Mouse (Mus musculus): ENCODE results near the gene Foxf2. TPM values are rescaled to one million over a fixed set of nuclear protein-coding genes. Genes with fewer than 3 reads are reported as not detected.

Gene Foxf2
- polyA plus RNA-seq, 1 experiment from 2014 or later: 3.8 TPM

DNA sequence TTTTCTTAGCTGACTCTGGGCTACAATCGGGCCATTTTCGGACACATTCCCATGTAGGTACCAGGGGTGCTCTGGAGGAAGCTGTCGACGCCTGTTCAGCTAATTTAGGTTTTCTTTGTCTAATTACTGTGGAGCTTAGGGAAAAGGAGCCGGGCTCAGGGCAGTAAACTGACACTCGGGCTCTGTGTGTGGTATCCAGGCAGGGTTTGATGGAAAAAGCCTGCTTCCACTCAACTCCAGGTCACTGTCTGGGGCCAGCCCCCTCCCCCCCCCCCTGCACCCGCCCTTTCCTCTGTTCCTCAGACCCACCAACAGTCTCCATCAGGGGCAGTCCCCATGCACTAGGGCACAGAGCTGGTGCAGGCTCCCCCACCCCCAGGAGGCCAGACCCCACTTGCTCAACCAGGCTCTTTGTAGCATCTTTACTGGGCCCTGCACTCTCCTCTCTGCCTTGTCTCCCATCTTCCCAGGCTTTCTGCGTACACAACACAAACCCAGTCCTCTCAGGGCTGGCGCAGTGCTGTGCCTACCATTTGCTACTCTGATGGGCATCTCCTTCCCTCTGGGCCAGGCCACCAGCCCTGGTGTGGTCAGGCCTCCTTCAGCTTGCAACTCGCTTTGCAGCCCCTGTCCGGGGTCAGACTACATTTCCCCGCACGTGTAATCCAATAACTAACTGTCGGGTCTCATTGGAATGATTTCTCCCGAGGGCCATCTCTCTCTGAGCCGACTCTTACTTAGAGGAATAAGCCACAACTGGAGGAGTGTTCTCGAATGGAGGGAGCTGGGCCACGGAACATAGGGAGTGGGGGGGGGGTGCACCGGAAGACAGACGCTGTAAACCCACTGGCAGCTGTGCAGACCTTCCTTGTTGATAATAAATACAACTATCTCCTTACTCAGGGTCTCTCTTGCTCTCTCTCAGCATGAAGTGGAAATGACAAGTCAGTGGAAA, 1.4 kb upstream of the Foxf2 start:
- in situ Hi-C loops (cut with MboI; ENCODE audit: low pct_unique_long_range_greater_than_20kb): no loop called here
- CTCF ChIA-PET: interaction anchor here (0.8 to 1.2 kb wide), 2 partner anchors 23 to 416 kb away, joined by 3 to 5 read pairs; no protein-coding TSS in a partner anchor
- no peak for TF ChIP-seq CTCF (IDR thresholded peaks at IDR 0.05)
- peaks cover 6% of the 10 kb centered on the region for H3K27me3 ChIP-seq
- ATAC-seq: no peak
- POLR2A ChIA-PET: no interaction called here
- DNase-seq (ENCODE audit: low read depth, low spot score): no peak

DNA sequence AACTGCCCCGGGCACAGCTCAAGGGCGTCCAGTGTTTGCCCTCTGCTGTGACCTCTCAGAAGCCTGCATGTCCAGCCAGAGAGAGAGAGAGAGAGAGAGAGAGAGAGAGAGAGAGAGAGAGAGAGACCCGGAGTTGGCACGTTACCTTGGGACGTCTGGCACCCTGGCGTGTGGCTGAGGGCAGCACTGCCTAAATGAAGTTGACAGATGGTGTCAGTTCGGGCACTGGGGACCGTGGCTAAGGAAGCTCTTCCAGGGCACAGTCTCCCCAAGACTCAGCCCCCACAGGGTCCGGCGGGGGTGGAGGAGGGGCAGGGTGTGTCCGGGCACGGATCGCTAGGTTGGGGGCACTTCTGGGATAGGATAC, 667 bp upstream of the Foxf2 start:
- ATAC-seq: no peak
- DNase-seq (ENCODE audit: low read depth, low spot score): no peak
- H3K27me3 ChIP-seq: peaks cover 5% of the 10 kb centered on the region
- POLR2A ChIA-PET: no interaction called here
- CTCF ChIA-PET: interaction anchor here (0.8 to 1.3 kb wide), 2 partner anchors 23 to 418 kb away, joined by 3 read pairs; no protein-coding TSS in a partner anchor
- in situ Hi-C loops (cut with MboI; ENCODE audit: low pct_unique_long_range_greater_than_20kb): no loop called here
- TF ChIP-seq CTCF (IDR thresholded peaks at IDR 0.05): no peak

DNA sequence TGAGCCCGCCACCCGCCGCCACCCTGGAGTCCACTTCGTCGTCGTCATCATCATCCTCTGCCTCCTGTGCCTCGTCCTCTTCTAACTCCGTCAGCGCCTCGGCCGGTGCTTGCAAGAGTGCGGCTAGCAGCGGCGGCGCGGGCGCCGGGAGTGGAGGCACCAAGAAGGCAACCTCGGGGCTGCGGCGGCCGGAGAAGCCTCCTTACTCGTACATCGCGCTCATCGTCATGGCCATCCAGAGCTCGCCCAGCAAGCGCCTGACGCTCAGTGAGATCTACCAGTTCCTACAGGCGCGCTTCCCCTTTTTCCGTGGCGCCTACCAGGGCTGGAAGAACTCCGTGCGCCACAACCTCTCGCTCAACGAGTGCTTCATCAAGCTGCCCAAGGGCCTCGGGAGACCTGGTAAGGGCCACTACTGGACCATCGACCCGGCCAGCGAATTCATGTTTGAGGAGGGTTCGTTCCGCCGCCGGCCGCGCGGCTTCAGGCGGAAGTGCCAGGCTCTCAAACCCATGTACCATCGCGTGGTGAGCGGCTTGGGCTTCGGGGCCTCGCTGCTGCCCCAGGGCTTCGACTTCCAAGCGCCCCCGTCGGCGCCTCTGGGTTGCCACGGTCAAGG, 676 bp downstream of the Foxf2 start:
- no peak for DNase-seq (ENCODE audit: low read depth, low spot score)
- peak; percentile 18 for ATAC-seq
- CTCF ChIA-PET: interaction anchor here (1.3 kb wide), 1 partner anchor 419 kb away, joined by 3 read pairs; no protein-coding TSS in a partner anchor
- H3K27me3 ChIP-seq: peaks cover 2% of the 10 kb centered on the region
- no peak for TF ChIP-seq CTCF (IDR thresholded peaks at IDR 0.05)
- in situ Hi-C loops (cut with MboI; ENCODE audit: low pct_unique_long_range_greater_than_20kb): no loop called here
- POLR2A ChIA-PET: interaction anchor here (0.6 kb wide), 1 partner anchor 71 kb away, joined by 8 read pairs; no protein-coding TSS in a partner anchor

DNA sequence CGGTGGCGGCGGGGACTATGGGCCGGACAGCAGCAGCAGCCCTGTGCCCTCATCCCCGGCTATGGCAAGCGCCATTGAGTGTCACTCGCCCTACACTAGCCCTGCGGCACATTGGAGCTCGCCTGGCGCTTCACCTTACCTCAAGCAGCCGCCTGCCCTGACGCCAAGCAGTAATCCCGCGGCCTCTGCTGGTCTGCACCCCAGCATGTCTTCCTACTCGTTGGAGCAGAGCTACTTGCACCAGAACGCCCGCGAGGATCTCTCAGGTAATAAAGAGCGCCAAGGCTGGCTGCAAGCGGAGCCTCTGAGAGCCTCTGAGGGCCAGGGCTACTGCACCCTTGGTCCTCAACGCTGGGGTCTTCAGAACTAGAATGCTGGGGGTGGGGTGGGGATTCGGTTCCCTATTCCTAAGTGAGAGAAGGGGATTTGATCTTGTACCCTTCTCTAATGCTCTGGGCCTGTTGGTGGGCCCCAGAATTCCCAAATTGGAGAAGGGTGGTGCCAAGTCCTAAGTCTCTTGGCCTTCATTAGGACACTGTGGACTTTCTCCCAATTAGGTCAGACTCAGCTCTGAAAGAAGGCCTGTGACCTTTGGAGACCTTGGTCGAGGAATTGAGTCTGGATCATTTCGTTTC, 1.5 kb downstream of the Foxf2 start:
- ChIA-PET POLR2A (interaction anchor here (0.6 kb wide), 1 partner anchor 71 kb away, joined by 8 read pairs; no protein-coding TSS in a partner anchor), CTCF (no interaction called here)
- peaks cover 2% of the 10 kb centered on the region for H3K27me3 ChIP-seq
- TF ChIP-seq CTCF (IDR thresholded peaks at IDR 0.05): no peak
- no peak for ATAC-seq
- DNase-seq (ENCODE audit: low read depth, low spot score): no peak
- in situ Hi-C loops (cut with MboI; ENCODE audit: low pct_unique_long_range_greater_than_20kb): no loop called here

DNA sequence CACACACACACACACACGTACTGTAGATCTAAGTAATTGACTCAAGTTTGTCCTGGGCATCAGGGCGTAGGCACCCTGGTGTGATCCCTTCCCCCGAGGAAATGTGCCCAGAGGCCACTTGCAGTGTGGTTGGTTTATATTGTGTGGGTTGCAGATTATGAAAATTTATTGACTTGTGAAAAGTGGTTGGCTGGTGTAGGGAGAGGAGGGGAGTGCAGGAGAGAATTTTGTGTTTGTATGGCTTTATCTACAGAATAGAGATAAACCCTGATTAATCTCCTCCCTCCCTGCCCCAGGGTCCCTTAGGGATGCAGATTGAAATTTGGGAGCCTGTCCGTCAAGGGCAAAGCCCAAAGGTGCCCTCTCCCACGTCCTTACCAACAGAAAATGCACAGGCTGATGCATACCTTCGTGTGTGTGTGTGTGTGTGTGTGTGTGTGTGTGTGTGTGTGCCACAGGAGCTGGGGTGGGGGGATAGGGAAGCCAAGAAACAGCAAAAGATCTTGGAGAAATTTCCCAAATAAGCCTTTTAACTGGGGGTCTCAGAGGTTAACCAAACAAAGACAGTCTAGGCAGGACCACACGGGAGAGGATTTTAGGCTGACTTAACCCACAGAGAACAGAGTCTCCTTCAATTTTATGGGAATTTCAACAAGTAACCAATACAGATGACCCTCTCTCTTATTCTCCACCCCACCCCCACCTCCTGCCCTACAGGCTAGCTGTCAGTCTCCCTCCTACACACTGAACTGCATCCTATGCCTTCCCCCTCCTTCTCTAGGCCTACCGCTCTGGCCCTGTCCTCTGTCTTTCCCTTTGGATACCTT, 2.5 kb downstream of the Foxf2 start:
- no peak for TF ChIP-seq CTCF (IDR thresholded peaks at IDR 0.05)
- CTCF ChIA-PET: no interaction called here
- ATAC-seq: no peak
- peaks cover 2% of the 10 kb centered on the region for H3K27me3 ChIP-seq
- POLR2A ChIA-PET: interaction anchor here (0.6 kb wide), 1 partner anchor 643 kb away, joined by 4 read pairs; no protein-coding TSS in a partner anchor
- DNase-seq (ENCODE audit: low read depth, low spot score): no peak
- in situ Hi-C loops (cut with MboI; ENCODE audit: low pct_unique_long_range_greater_than_20kb): no loop called here

DNA sequence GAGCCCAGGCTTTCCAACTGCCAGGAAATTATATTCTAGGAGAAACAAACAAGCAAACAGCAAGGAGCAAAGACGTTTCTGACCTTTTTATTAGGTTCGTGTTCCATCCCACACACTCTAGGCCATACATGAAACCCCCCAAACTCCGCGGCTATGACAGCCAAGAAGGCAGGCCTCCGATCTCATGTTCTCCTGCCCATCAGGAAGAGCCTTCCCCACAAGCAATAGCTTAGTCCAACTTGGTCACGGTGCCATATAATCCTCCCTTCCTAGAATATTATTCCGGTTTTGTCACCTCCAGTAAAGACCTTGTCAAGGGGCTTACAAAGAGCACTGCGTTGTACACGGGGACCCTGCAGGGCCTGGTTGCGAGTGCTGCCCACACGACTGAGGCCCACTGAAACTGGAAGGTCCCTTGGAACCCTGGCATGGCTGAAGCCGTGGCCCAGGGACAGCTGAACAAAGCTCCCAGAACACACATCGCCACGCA, 3.1 kb downstream of the Foxf2 start:
- TF ChIP-seq CTCF (IDR thresholded peaks at IDR 0.05): no peak
- CTCF ChIA-PET: no interaction called here
- H3K27me3 ChIP-seq: peaks cover 2% of the 10 kb centered on the region
- in situ Hi-C loops (cut with MboI; ENCODE audit: low pct_unique_long_range_greater_than_20kb): no loop called here
- ATAC-seq (no peak), DNase-seq (ENCODE audit: low read depth, low spot score) (no peak)
- POLR2A ChIA-PET: interaction anchor here (0.6 kb wide), 1 partner anchor 643 kb away, joined by 4 read pairs; no protein-coding TSS in a partner anchor

DNA sequence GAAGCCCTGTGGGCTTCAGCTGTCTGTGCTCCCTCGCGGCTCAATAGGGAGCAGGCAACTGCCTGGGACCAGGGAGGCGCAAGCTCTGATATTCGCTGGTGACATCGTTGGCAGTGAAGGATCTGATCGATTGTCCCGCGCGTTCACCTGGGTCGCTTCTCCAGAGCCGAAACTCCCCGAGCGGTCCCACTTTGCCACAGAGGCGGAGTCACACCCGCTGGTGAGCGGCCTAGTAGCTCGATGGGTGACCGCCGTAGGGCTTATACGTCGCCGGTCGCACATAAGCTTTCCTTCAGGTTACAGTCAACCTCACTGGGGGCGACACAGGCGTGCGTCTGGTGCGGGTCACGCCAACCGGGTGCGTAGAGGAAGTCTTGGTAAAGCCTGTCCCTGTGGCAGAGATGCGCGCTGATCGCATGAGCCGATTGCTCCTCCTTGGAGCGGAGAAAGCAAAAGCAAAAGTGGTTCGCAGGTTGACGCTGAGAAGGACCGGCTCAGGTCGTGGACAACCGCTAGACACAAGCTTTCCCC, 3.8 kb downstream of the Foxf2 start:
- TF ChIP-seq CTCF (IDR thresholded peaks at IDR 0.05): no peak
- no peak for DNase-seq (ENCODE audit: low read depth, low spot score)
- no peak for ATAC-seq
- ChIA-PET CTCF (no interaction called here), POLR2A (no interaction called here)
- in situ Hi-C loops (cut with MboI; ENCODE audit: low pct_unique_long_range_greater_than_20kb): no loop called here
- H3K27me3 ChIP-seq: no peaks in the 10 kb centered on the region

DNA sequence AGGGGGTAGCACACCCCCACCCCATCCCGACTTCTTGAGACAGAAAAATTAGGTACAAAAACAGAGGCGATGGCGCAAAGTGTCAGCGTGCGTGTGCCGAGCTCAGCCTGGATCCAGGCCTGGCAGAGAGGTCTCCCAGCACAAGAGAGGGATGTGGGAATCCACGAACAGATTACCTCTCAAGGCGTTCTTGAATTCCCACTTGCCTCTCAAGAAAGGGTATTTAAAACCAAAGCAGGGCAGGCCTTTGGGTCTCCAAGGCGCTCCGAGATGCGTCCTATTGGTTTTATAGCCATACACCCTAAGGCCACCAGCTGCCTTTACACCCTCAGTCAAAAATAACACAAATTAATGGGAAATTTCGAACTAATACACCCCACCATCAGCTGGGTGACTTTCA, 4.4 kb downstream of the Foxf2 start:
- H3K27me3 ChIP-seq: no peaks in the 10 kb centered on the region
- POLR2A ChIA-PET: no interaction called here

DNA sequence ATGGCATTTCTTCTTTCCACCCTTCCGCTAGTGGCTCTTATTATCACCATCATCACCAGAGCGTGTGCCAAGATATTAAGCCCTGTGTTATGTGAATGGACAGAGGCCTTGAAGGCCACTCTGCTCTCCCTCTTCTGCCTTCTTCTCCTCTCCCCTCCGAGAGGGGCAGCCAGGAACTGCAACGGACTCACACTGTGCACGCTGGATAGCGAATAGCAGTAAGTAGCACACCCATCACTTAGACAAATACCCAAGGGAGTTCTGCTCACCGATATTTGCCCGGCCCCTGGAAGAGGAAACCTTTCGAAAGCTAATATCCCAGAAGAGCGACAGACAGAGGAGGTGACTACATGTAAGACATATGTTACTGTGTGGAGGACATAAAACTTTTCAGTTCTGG, 4.9 kb downstream of the Foxf2 start:
- POLR2A ChIA-PET: no interaction called here

More for the DNA sequence above, 4.4 kb downstream of the Foxf2 start:
- DNase-seq (ENCODE audit: low read depth, low spot score) (no peak), ATAC-seq (no peak)
- no peak for TF ChIP-seq CTCF (IDR thresholded peaks at IDR 0.05)
- CTCF ChIA-PET: no interaction called here
- in situ Hi-C loops (cut with MboI; ENCODE audit: low pct_unique_long_range_greater_than_20kb): loop anchor here (5.0 to 10.0 kb wide), 2 partner anchors 548 to 735 kb away; no protein-coding TSS in a partner anchor

More for the DNA sequence above, 4.9 kb downstream of the Foxf2 start:
- CTCF ChIA-PET: no interaction called here
- no peak for TF ChIP-seq CTCF (IDR thresholded peaks at IDR 0.05)
- in situ Hi-C loops (cut with MboI; ENCODE audit: low pct_unique_long_range_greater_than_20kb): loop anchor here (5.0 to 10.0 kb wide), 2 partner anchors 548 to 736 kb away; no protein-coding TSS in a partner anchor
- DNase-seq (ENCODE audit: low read depth, low spot score) (no peak), ATAC-seq (no peak)
- no peaks in the 10 kb centered on the region for H3K27me3 ChIP-seq

Data from Patski (cell line).